Mouse (Mus musculus) kidney, postnatal 0 days (tissue): ENCODE data around the gene Cep128. TPM values are rescaled to one million over a fixed set of nuclear protein-coding genes. Genes with fewer than 3 reads are reported as not detected.

ENCODE experiments used
- ATAC-seq: fragments of 200-750 bp; cut with Nextera tagmentation; replicated peaks from 2 replicates; pipeline ENCODE4 v1.8.0; 2017; ENCODE audit warnings: low read depth, moderate number of reproducible peaks, moderate TSS enrichment, moderate library complexity; ENCODE audit not compliant: low FRiP score
- DNase-seq: peaks from one replicate; pipeline ENCODE4 v3.0.0-alpha.2; 2016; ENCODE audit warnings: low spot score
- H3K27ac ChIP-seq: fragments of 300-500 bp; sonication (generic); 2 replicates; pipeline ENCODE4 v1.5.1; 2014; ENCODE audit warnings: mild to moderate bottlenecking
- H3K27me3 ChIP-seq: fragments of 300-500 bp; sonication (generic); 2 replicates; pipeline ENCODE4 v1.6.1; 2014; ENCODE audit warnings: low read length, mixed read lengths; ENCODE audit not compliant: insufficient read depth
- H3K36me3 ChIP-seq: fragments of 300-500 bp; sonication (generic); 2 replicates; pipeline ENCODE4 v1.6.1; 2014; ENCODE audit warnings: low read length, mixed read lengths; ENCODE audit not compliant: insufficient read depth
- H3K4me1 ChIP-seq: fragments of 300-500 bp; sonication (generic); replicated peaks from 2 replicates; pipeline ENCODE4 v1.6.1; 2014; ENCODE audit warnings: antibody characterized with exemption, low read length, mixed read lengths; ENCODE audit not compliant: insufficient read depth
- H3K4me2 ChIP-seq: fragments of 300-500 bp; sonication (generic); 2 replicates; pipeline ENCODE4 v1.6.1; 2014; ENCODE audit warnings: mild to moderate bottlenecking, low read length, moderate library complexity, mixed read lengths
- H3K4me3 ChIP-seq: fragments of 300-500 bp; sonication (generic); replicated peaks from 2 replicates; pipeline ENCODE4 v1.5.1; 2014; ENCODE audit warnings: low read depth, low read length
- H3K9ac ChIP-seq: fragments of 300-500 bp; sonication (generic); 2 replicates; pipeline ENCODE4 v1.6.1; 2014; ENCODE audit warnings: low read depth, low read length
- H3K9me3 ChIP-seq: fragments of 300-500 bp; sonication (generic); replicated peaks from 2 replicates; pipeline ENCODE4 v1.6.1; 2016; ENCODE audit warnings: low read length, inconsistent platforms, mixed read lengths
- CTCF ChIP-seq: IDR thresholded peaks from 2 replicates; pipeline ENCODE4 v1.5.1; 2016; ENCODE audit warnings: antibody characterized with exemption, low read depth, mild to moderate bottlenecking, moderate library complexity
- WGBS: fragments of 180-500 bp; shearing (Covaris S2); extraction: QIAGEN DNeasy Blood & Tissue Kit; methylation state at CpG from one replicate; pipeline ENCODE4 v1.1.7; 2014; 5-methylcytosine and 5-hydroxymethylcytosine counted together
- polyA plus RNA-seq: library from polyadenylated mRNA; unstranded; fragments of >200 nt; fragmentation: Nextera tagmentation; extraction: Ambion mirVana; gene quantifications from 2 replicates; pipeline ENCODE4 v1.2.1, GENCODE M21; 2015

Cep128 gene
- polyA plus RNA-seq, 1 experiment from 2014 or later: 2.9 TPM

GRCm38 (mm10) chr12:91070551-91071045 lies 313.6 kb downstream of the Cep128 start:
- no peaks in the 10 kb centered on the region for H3K36me3 ChIP-seq
- TF ChIP-seq CTCF: no peak

GRCm38 (mm10) chr12:91067083-91067441 lies 317.1 kb downstream of the Cep128 start:
- DNase-seq (no peak), ATAC-seq (no peak)
- no peak overlapping the region for H3K4me3 ChIP-seq
- no peak overlapping the region for H3K4me2 ChIP-seq
- H3K9ac ChIP-seq: no peak overlapping the region
- H3K9me3 ChIP-seq: no peaks in the 10 kb centered on the region
- H3K27ac ChIP-seq: no peak overlapping the region
- TF ChIP-seq CTCF: no peak
- no peaks in the 10 kb centered on the region for H3K4me1 ChIP-seq
- 87% methylated on average over 2 of the region's 2 CpGs for WGBS
- no peaks in the 10 kb centered on the region for H3K36me3 ChIP-seq
- H3K27me3 ChIP-seq: no peaks in the 10 kb centered on the region

More at GRCm38 (mm10) chr12:91070551-91071045, 313.6 kb downstream of the Cep128 start:
- H3K27ac ChIP-seq: no peak overlapping the region
- no peak for DNase-seq
- no peaks in the 10 kb centered on the region for H3K27me3 ChIP-seq
- no peak overlapping the region for H3K4me3 ChIP-seq
- no peaks in the 10 kb centered on the region for H3K9me3 ChIP-seq
- H3K4me2 ChIP-seq: no peak overlapping the region
- H3K9ac ChIP-seq: no peak overlapping the region
- 95% methylated on average over 2 of the region's 2 CpGs for WGBS
- no peak for ATAC-seq
- no peaks in the 10 kb centered on the region for H3K4me1 ChIP-seq

- H3K4me2 ChIP-seq: no peak overlapping the region
- no peaks in the 10 kb centered on the region for H3K36me3 ChIP-seq
- DNase-seq (no peak), ATAC-seq (no peak)
- H3K27me3 ChIP-seq: no peaks in the 10 kb centered on the region
- no peaks in the 10 kb centered on the region for H3K4me1 ChIP-seq
- H3K9me3 ChIP-seq: no peaks in the 10 kb centered on the region
- no peak overlapping the region for H3K4me3 ChIP-seq
- no peak overlapping the region for H3K9ac ChIP-seq
- H3K27ac ChIP-seq: no peak overlapping the region
- TF ChIP-seq CTCF: no peak
- WGBS: 83% methylated on average over 5 of the region's 5 CpGs
These were observed 317.7 kb downstream of the Cep128 start for GRCm38 (mm10) chr12:91066286-91067082.

GRCm38 (mm10) chr12:91065423-91065822 lies 318.8 kb downstream of the Cep128 start:
- DNase-seq (no peak), ATAC-seq (no peak)
- Histone ChIP-seq H3K36me3 (no peaks in the 10 kb centered on the region), H3K4me3 (no peak overlapping the region), H3K27me3 (no peaks in the 10 kb centered on the region), H3K9ac (no peak overlapping the region), H3K4me2 (no peak overlapping the region), H3K9me3 (no peaks in the 10 kb centered on the region), H3K27ac (no peak overlapping the region), H3K4me1 (no peaks in the 10 kb centered on the region)
- WGBS: 78% methylated on average over 3 of the region's 3 CpGs
- TF ChIP-seq CTCF: no peak

- no peaks in the 10 kb centered on the region for H3K27me3 ChIP-seq
- no peak overlapping the region for H3K27ac ChIP-seq
- no peak overlapping the region for H3K9ac ChIP-seq
- ATAC-seq (no peak), DNase-seq (no peak)
- no peak for TF ChIP-seq CTCF
- H3K4me3 ChIP-seq: no peak overlapping the region
- no peaks in the 10 kb centered on the region for H3K9me3 ChIP-seq
- H3K36me3 ChIP-seq: no peaks in the 10 kb centered on the region
- no peaks in the 10 kb centered on the region for H3K4me1 ChIP-seq
- H3K4me2 ChIP-seq: no peak overlapping the region
These were observed 319.7 kb downstream of the Cep128 start for GRCm38 (mm10) chr12:91064368-91064999.

GRCm38 (mm10) chr12:91063337-91064015 lies 320.7 kb downstream of the Cep128 start:
- Histone ChIP-seq H3K4me3 (no peak overlapping the region), H3K27me3 (no peaks in the 10 kb centered on the region), H3K9me3 (no peaks in the 10 kb centered on the region), H3K36me3 (no peaks in the 10 kb centered on the region), H3K4me1 (no peaks in the 10 kb centered on the region), H3K9ac (no peak overlapping the region), H3K4me2 (no peak overlapping the region), H3K27ac (no peak overlapping the region)
- WGBS: 74% methylated on average over 4 of the region's 4 CpGs
- no peak for TF ChIP-seq CTCF
- ATAC-seq: no peak
- DNase-seq: no peak
